Mouse (Mus musculus) liver, postnatal 0 days (tissue): ENCODE measurements around the gene Pgam1.

Experiments used
- CTCF ChIP-seq: sonication (generic); IDR thresholded peaks from 2 replicates; pipeline ENCODE4 v1.5.1; 2016; ENCODE audit warnings: antibody characterized with exemption, low read depth
- EP300 ChIP-seq: IDR thresholded peaks from 2 replicates; pipeline ENCODE4 v1.6.1; 2016; ENCODE audit warnings: antibody characterized with exemption, low read depth, mild to moderate bottlenecking

- TF ChIP-seq CTCF (no peak), EP300 (no peak)
Observed at GRCm38 (mm10) chr19:41919471-41919870, 7.7 kb downstream of the Pgam1 start.
